Mouse (Mus musculus): ENCODE measurements around the gene A930033H14Rik.

A930033H14Rik gene

GRCm38 (mm10) chr10:69237185-69237584, 24.3 kb upstream of the A930033H14Rik start:
- DNase-seq (ENCODE audit: low read depth, low spot score) = no peak

- no peak for DNase-seq (ENCODE audit: low read depth, low spot score)
Measured at GRCm38 (mm10) chr10:69225951-69226350, 13.1 kb upstream of the A930033H14Rik start.

- no peak for DNase-seq (ENCODE audit: low read depth, low spot score)
Measured at GRCm38 (mm10) chr10:69225471-69225870, 12.6 kb upstream of the A930033H14Rik start.

GRCm38 (mm10) chr10:69224276-69224675, 11.4 kb upstream of the A930033H14Rik start:
- DNase-seq (ENCODE audit: low read depth, low spot score) = no peak

GRCm38 (mm10) chr10:69223232-69223631, 10.3 kb upstream of the A930033H14Rik start:
- DNase-seq (ENCODE audit: low read depth, low spot score) = no peak

GRCm38 (mm10) chr10:69221955-69222354, 9.1 kb upstream of the A930033H14Rik start:
- no peak for DNase-seq (ENCODE audit: low read depth, low spot score)

GRCm38 (mm10) chr10:69221148-69221547, 8.2 kb upstream of the A930033H14Rik start:
- no peak for DNase-seq (ENCODE audit: low read depth, low spot score)

GRCm38 (mm10) chr10:69220296-69220695, 7.4 kb upstream of the A930033H14Rik start:
- no peak for DNase-seq (ENCODE audit: low read depth, low spot score)

- no peak for DNase-seq (ENCODE audit: low read depth, low spot score)
Measured at GRCm38 (mm10) chr10:69219289-69219626, 6.4 kb upstream of the A930033H14Rik start.

- no peak for DNase-seq (ENCODE audit: low read depth, low spot score)
Measured at GRCm38 (mm10) chr10:69218458-69219288, 5.8 kb upstream of the A930033H14Rik start.

GRCm38 (mm10) chr10:69217127-69217690, 4.3 kb upstream of the A930033H14Rik start:
- DNase-seq (ENCODE audit: low read depth, low spot score) = no peak

- no peak for DNase-seq (ENCODE audit: low read depth, low spot score)
Measured at GRCm38 (mm10) chr10:69213986-69214385, 1.1 kb upstream of the A930033H14Rik start.

GRCm38 (mm10) chr10:69213451-69213877, 566 bp upstream of the A930033H14Rik start:
- DNase-seq (ENCODE audit: low read depth, low spot score) = no peak

- no peak for DNase-seq (ENCODE audit: low read depth, low spot score)
Measured at GRCm38 (mm10) chr10:69211976-69212375, 922 bp downstream of the A930033H14Rik start.

GRCm38 (mm10) chr10:69211560-69211959, 1.3 kb downstream of the A930033H14Rik start:
- no peak for DNase-seq (ENCODE audit: low read depth, low spot score)

GRCm38 (mm10) chr10:69210659-69211058, 2.2 kb downstream of the A930033H14Rik start:
- DNase-seq (ENCODE audit: low read depth, low spot score) = no peak

GRCm38 (mm10) chr10:69210006-69210405, 2.9 kb downstream of the A930033H14Rik start:
- DNase-seq (ENCODE audit: low read depth, low spot score) = no peak

GRCm38 (mm10) chr10:69208705-69209104, 4.2 kb downstream of the A930033H14Rik start:
- no peak for DNase-seq (ENCODE audit: low read depth, low spot score)

- no peak for DNase-seq (ENCODE audit: low read depth, low spot score)
Measured at GRCm38 (mm10) chr10:69207981-69208630, 4.8 kb downstream of the A930033H14Rik start.

- no peak for DNase-seq (ENCODE audit: low read depth, low spot score)
Measured at GRCm38 (mm10) chr10:69207481-69207880, 5.4 kb downstream of the A930033H14Rik start.

GRCm38 (mm10) chr10:69206081-69206480, 6.8 kb downstream of the A930033H14Rik start:
- no peak for DNase-seq (ENCODE audit: low read depth, low spot score)

- DNase-seq (ENCODE audit: low read depth, low spot score) = no peak
Measured at GRCm38 (mm10) chr10:69204677-69205400, 8.1 kb downstream of the A930033H14Rik start.
